Mouse (Mus musculus) kidney, adult 2 months (tissue): Measurements from ENCODE around the gene Rab8b. TPM values are rescaled to one million over a fixed set of nuclear protein-coding genes. Genes with fewer than 3 reads are reported as not detected.

Experiments
- DNase-seq: peaks from one replicate; pipeline ENCODE4 v3.0.0; 2021
- H3K27ac ChIP-seq: fragments of 200-500 bp; 2 replicates; pipeline ENCODE4 v1.5.1; 2012; ENCODE audit warnings: low read depth, low read length, control low read depth, inconsistent platforms; ENCODE audit not compliant: insufficient read depth
- H3K27me3 ChIP-seq: fragments of 200-500 bp; replicated peaks from 2 replicates; pipeline ENCODE4 v1.6.1; 2012; ENCODE audit warnings: mild to moderate bottlenecking, moderate library complexity, low read length, inconsistent platforms; ENCODE audit not compliant: control insufficient read depth, insufficient read depth
- H3K36me3 ChIP-seq: fragments of 200-500 bp; 2 replicates; pipeline ENCODE4 v1.6.1; 2012; ENCODE audit warnings: mild to moderate bottlenecking, moderate library complexity, low read length, inconsistent platforms; ENCODE audit not compliant: control insufficient read depth, insufficient read depth
- H3K4me1 ChIP-seq: fragments of 200-500 bp; 2 replicates; pipeline ENCODE4 v1.6.1; 2011; ENCODE audit warnings: low read length; ENCODE audit not compliant: control insufficient read depth, insufficient read depth
- H3K4me3 ChIP-seq: fragments of 200-500 bp; 2 replicates; pipeline ENCODE4 v1.5.1; 2011; ENCODE audit warnings: mild to moderate bottlenecking, low read depth, low read length, control low read depth; ENCODE audit not compliant: insufficient read depth
- CTCF ChIP-seq: fragments of 200-500 bp; conservative IDR thresholded peaks from 2 replicates; pipeline ENCODE4 v1.5.1; 2011; ENCODE audit warnings: low read depth, mild to moderate bottlenecking, control low read depth, low read length, moderate library complexity, mixed read lengths; ENCODE audit not compliant: insufficient read depth, insufficient read length
- POLR2A ChIP-seq: fragments of 200-500 bp; IDR thresholded peaks from one replicate; pipeline ENCODE4 v1.6.1; 2011; ENCODE audit warnings: low read depth, low read length, control low read depth
- WGBS: fragments of 180-500 bp; shearing (Covaris S2); methylation state at CpG from one replicate; pipeline ENCODE4 v1.1.7; 2018; 5-methylcytosine and 5-hydroxymethylcytosine counted together
- polyA plus RNA-seq: library from polyadenylated mRNA; depleted of rRNA; stranded (reverse); fragments of >200 nt; gene quantifications from 2 replicates; pipeline ENCODE4 v1.2.3, GENCODE M21; 2012

The Rab8b gene
- polyA plus RNA-seq, 1 experiment: 8.1 TPM

GRCm38 (mm10) chr9:66927696-66928402, 8.4 kb upstream of the Rab8b start:
- no peak for TF ChIP-seq CTCF
- TF ChIP-seq POLR2A: no peak
- DNase-seq: no peak

DNA sequence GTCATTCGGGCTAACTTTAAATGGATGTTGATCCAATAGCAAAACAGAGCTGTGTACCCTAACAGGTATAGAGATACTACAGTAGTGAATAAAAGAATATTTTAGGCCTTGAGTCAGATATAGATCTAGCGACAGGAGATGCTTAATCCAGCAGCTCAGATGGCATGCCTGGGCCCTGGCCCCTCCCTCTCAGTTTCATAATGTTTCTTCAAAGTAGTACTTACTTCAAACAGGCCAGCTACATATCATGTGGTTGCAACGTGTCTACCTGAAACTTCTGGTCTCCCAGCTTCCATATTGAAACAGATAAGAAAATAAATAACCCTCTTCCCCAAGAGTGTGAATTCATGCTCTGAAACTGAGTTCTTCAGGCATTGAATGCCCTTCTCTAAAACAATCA, 6.4 kb upstream of the Rab8b start:
- H3K4me3 ChIP-seq: no peak overlapping the region
- no peak for DNase-seq
- WGBS: 74% methylated on average over 3 of the region's 3 CpGs
- no peak overlapping the region for H3K27ac ChIP-seq
- H3K27me3 ChIP-seq: no peaks in the 10 kb centered on the region
- no peaks in the 10 kb centered on the region for H3K36me3 ChIP-seq
- TF ChIP-seq POLR2A: no peak
- no peak for TF ChIP-seq CTCF
- H3K4me1 ChIP-seq: no peaks in the 10 kb centered on the region

More at GRCm38 (mm10) chr9:66927696-66928402, 8.4 kb upstream of the Rab8b start:
- WGBS: 93% methylated on average over 8 of the region's 8 CpGs
- Histone ChIP-seq H3K4me1 (no peaks in the 10 kb centered on the region), H3K27ac (no peak overlapping the region), H3K27me3 (no peaks in the 10 kb centered on the region), H3K36me3 (no peaks in the 10 kb centered on the region), H3K4me3 (no peak overlapping the region)

- no peak for TF ChIP-seq POLR2A
- TF ChIP-seq CTCF: 0 out of 2 replicates have a peak, but pooled peaks have one; percentile 14
- H3K27me3 ChIP-seq: no peaks in the 10 kb centered on the region
- 98% methylated on average over 1 of the region's 1 CpGs for WGBS
- H3K4me1 ChIP-seq: peaks cover 3% of the 10 kb centered on the region
- no peak overlapping the region for H3K27ac ChIP-seq
- no peak for DNase-seq
- H3K4me3 ChIP-seq: no peak overlapping the region
- no peaks in the 10 kb centered on the region for H3K36me3 ChIP-seq
Observed at GRCm38 (mm10) chr9:66922076-66922475, 2.6 kb upstream of the Rab8b start.

DNA sequence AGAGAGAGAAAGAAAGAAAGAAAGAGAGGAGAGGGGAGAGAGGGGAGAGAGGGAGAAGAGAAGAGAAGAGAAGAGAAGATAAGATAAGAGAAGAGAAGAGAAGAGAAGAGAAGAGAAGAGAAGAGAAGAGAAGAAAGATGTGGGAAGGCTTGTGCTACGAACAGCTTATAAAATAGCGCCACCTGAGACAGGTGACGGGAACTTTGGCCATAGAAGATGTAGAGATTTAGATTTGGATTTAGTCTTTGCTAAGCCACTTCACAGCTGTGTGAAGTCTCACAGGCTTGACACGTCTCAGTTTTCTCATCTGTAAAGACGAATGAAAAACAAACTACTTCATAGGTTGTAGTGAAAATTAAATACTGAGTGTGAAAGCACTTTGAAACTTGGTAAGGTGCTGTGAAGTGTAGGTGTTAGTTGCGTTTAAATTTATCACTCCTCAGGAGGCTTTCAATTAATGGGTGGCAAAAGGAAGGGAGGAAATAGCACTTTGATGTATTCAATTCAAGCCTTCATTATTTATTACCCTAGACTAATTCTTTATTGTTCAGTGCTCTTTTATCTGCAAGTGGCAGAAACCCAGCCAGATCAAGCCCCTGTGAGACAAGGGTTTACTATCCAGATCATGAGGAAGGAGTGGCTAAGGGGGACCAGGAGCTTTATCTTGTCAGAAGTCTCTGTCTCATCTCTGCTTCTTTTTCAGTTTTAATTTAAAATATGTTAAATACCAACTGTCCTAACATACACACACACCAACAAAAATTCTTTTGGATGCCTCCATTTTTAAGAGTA, 1.2 kb upstream of the Rab8b start:
- no peak for DNase-seq
- TF ChIP-seq CTCF (no peak), POLR2A (no peak)
- H3K27me3 ChIP-seq: no peaks in the 10 kb centered on the region
- peaks cover 4% of the 10 kb centered on the region for H3K4me1 ChIP-seq
- no peak overlapping the region for H3K27ac ChIP-seq
- H3K4me3 ChIP-seq: no peak overlapping the region
- 16% methylated on average over 6 of the region's 6 CpGs for WGBS
- H3K36me3 ChIP-seq: no peaks in the 10 kb centered on the region

DNA sequence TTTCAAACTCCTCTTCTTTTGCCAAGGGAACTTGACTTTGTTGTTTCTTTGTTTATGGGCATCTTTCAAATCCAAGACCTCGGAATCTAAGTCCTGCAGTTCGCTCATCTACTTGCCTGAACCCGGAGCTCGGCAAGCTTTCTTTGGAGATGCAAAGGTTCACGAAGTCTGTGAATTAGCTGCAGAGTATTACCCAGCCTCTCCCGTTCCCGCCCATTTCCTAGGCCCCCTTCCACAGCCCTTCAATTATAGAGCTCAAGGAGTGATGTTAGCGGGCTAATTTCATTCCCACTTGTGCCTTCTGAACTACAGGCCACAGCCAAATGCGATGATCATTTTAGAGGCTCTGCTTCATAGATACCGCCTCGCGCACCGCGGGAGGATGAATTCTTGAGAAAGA, 494 bp upstream of the Rab8b start:
- Histone ChIP-seq H3K27ac (no peak overlapping the region), H3K4me3 (peak overlapping the region; percentile 45)
- DNase-seq: no peak

GRCm38 (mm10) chr9:66918672-66919330, 686 bp downstream of the Rab8b start:
- Histone ChIP-seq H3K27ac (peak overlapping the region; percentile 77), H3K4me1 (peaks cover 7% of the 10 kb centered on the region), H3K4me3 (peak overlapping the region; percentile 78), H3K36me3 (no peaks in the 10 kb centered on the region), H3K27me3 (no peaks in the 10 kb centered on the region)
- TF ChIP-seq POLR2A (no peak), CTCF (no peak)
- DNase-seq: peak; percentile 23
- WGBS: 2% methylated on average over 27 of the region's 27 CpGs

More for the DNA sequence above, 494 bp upstream of the Rab8b start:
- no peaks in the 10 kb centered on the region for H3K36me3 ChIP-seq
- H3K4me1 ChIP-seq: peaks cover 7% of the 10 kb centered on the region
- H3K27me3 ChIP-seq: no peaks in the 10 kb centered on the region
- TF ChIP-seq POLR2A: no peak
- no peak for TF ChIP-seq CTCF
- WGBS: 1% methylated on average over 14 of the region's 14 CpGs

DNA sequence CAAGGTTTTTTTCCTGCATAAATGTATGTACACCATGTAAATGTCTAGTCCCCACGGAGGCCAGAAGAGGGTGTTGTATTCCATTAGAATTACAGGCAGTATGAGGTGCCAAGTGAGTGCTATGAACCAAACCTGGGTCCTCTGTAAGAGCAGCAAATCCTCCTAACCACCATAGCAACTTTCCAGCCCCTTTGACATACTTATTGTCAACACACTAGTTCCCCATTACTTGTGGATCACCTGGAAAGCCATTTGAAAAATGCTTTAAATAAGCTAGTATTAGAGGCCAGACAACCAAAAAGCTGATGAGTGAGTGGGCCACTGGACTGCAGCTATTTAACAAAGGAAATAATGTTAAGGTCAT, 1.6 kb downstream of the Rab8b start:
- no peaks in the 10 kb centered on the region for H3K27me3 ChIP-seq
- 74% methylated on average over 1 of the region's 1 CpGs for WGBS
- H3K4me1 ChIP-seq: peaks cover 11% of the 10 kb centered on the region
- no peaks in the 10 kb centered on the region for H3K36me3 ChIP-seq
- TF ChIP-seq CTCF: no peak
- TF ChIP-seq POLR2A: no peak
- DNase-seq: no peak
- no peak overlapping the region for H3K27ac ChIP-seq
- H3K4me3 ChIP-seq: no peak overlapping the region
